Mouse (Mus musculus): Measurements from ENCODE around the gene Cnp. TPM values are rescaled to one million over a fixed set of nuclear protein-coding genes. Genes with fewer than 3 reads are reported as not detected.
"Not testable (repeated sequence)": the region's sequence is repeated elsewhere in the genome, so short reads cannot be mapped to it uniquely, and the experiment has no call there.

Gene Cnp
- polyA plus RNA-seq, 1 experiment from 2014 or later = 19.7 TPM

DNA sequence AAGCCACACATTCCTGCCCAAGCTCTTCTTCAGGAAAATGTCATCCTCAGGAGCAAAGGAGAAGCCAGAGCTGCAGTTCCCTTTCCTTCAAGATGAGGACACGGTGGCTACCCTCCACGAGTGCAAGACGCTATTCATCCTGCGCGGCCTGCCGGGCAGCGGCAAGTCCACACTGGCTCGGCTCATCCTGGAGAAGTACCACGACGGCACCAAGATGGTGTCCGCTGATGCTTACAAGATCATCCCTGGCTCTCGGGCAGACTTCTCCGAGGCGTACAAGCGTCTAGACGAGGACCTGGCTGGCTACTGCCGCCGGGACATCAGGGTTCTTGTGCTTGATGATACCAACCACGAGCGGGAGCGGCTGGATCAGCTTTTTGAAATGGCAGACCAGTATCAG is 1.6 kb downstream of the Cnp start:
- H3K9ac ChIP-seq (replicated peaks) = no peak overlapping the region
- no peak overlapping the region for H3K4me3 ChIP-seq
- no peak for ATAC-seq (ENCODE audit: low FRiP score, low read depth)
- H3K4me2 ChIP-seq (replicated peaks) = no peak overlapping the region
- H3K9me3 ChIP-seq = no peaks in the 10 kb centered on the region
- no peak overlapping the region for H3K27ac ChIP-seq (replicated peaks)
- H3K27me3 ChIP-seq = peaks cover 23% of the 10 kb centered on the region
- 74% methylated on average over 21 of the region's 21 CpGs for WGBS
- peaks cover 15% of the 10 kb centered on the region for H3K4me1 ChIP-seq
- H3K36me3 ChIP-seq = peaks cover 26% of the 10 kb centered on the region

DNA sequence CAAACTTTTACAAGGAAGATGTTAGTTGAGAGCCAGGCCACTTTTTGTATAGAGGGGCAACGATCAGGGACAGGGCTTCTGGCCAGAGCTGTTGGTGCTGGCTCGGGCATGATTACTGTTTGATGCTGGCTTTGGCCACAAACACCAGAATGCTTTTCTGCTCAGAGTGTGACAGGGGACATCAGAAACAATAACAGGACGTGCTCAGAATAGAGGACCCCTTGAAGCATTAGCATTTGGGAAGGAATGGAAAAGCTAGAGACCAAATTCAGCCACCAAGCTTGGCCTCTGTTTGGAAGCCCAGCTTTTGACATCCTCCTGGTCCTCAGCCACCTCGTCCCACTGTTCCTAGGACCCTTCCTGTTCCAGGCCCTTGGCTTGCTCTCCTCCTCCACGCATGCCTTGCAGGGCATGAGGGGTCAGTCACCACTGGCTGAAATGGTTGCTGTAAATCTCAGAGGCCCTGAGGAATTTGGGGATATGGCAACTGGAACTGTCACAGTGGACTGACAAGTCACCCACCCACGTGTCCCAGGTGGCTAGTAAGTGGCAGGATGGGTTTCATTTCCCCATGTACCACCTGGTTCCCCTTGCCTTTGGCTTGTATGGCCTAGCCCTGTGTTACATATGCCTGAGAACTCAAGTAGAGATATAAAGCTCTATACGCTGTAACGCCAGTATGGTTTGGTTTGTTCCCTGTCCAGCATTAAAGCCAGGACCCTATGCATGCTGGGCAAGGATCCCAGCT is 3.3 kb downstream of the Cnp start:
- Histone ChIP-seq H3K4me1 (peaks cover 13% of the 10 kb centered on the region), H3K27ac (replicated peaks) (peak overlapping the region; percentile 2; the same call in 1 of the 2 replicates), H3K4me2 (replicated peaks) (no peak overlapping the region), H3K9ac (replicated peaks) (no peak overlapping the region), H3K4me3 (no peak overlapping the region), H3K9me3 (no peaks in the 10 kb centered on the region), H3K27me3 (peaks cover 7% of the 10 kb centered on the region; the same call in 1 of the 2 replicates), H3K36me3 (peaks cover 44% of the 10 kb centered on the region)
- no peak for ATAC-seq (ENCODE audit: low FRiP score, low read depth)
- WGBS = 86% methylated on average over 8 of the region's 8 CpGs

DNA sequence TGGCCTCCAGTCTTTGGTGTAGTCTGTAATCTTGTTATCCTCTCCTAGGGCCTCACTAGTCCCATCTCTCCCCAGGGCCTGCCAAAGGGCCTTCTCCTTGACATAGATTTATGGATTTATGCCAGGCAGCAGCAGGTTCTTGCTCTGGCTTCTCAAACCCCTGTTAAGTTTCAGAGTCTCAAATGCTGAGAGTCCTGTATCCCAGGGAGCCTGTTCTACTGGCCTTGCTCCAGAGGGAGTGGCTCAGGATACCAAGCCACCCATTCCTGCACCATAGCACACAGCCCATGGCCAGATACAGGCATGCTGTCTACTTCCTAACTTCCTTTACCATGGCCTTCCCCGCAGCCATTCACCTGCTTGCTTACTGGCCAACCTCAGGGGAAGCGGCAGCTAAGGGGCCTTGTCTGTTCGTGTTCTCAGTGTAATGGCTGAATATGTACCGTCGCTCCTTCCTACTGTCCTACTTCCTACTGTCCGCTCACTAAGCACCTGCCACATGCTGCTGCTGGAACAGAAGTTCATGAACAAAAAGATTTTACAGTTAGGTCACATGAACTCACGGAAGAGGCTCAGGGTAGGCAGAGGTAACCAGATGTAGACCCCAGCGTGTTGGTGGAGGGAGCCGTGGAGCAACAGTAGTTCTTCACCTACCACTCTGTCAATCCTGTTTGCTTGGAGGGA is 4.6 kb downstream of the Cnp start:
- Histone ChIP-seq H3K4me2 (replicated peaks) (no peak overlapping the region), H3K4me1 (peaks cover 13% of the 10 kb centered on the region), H3K9me3 (no peaks in the 10 kb centered on the region), H3K27ac (replicated peaks) (0 out of 2 replicates have a peak overlapping the region, but pooled peaks have one; percentile 10), H3K4me3 (no peak overlapping the region), H3K36me3 (peaks cover 56% of the 10 kb centered on the region), H3K27me3 (peaks cover 7% of the 10 kb centered on the region; the same call in 1 of the 2 replicates), H3K9ac (replicated peaks) (no peak overlapping the region)
- WGBS = 98% methylated on average over 9 of the region's 9 CpGs
- ATAC-seq (ENCODE audit: low FRiP score, low read depth) = no peak

DNA sequence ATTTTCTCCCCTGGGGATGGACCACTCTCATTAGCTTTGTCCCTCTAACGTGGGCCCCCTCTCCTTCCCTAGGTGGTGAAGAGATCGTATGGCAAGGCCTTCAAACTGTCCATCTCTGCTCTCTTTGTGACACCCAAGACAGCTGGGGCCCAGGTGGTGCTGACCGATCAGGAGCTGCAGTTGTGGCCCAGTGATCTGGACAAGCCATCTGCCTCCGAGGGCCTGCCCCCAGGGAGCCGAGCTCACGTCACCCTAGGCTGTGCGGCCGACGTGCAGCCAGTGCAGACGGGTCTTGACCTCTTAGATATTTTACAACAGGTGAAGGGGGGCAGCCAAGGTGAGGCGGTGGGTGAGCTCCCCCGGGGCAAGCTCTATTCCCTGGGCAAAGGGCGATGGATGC is 5.6 kb downstream of the Cnp start:
- Histone ChIP-seq H3K4me3 (no peak overlapping the region), H3K27me3 (peaks cover 5% of the 10 kb centered on the region; the same call in 1 of the 2 replicates), H3K9ac (replicated peaks) (no peak overlapping the region), H3K27ac (replicated peaks) (no peak overlapping the region), H3K9me3 (no peaks in the 10 kb centered on the region), H3K4me1 (peaks cover 7% of the 10 kb centered on the region), H3K36me3 (peaks cover 66% of the 10 kb centered on the region), H3K4me2 (replicated peaks) (no peak overlapping the region)
- 91% methylated on average over 13 of the region's 13 CpGs for WGBS
- ATAC-seq (ENCODE audit: low FRiP score, low read depth) = no peak

DNA sequence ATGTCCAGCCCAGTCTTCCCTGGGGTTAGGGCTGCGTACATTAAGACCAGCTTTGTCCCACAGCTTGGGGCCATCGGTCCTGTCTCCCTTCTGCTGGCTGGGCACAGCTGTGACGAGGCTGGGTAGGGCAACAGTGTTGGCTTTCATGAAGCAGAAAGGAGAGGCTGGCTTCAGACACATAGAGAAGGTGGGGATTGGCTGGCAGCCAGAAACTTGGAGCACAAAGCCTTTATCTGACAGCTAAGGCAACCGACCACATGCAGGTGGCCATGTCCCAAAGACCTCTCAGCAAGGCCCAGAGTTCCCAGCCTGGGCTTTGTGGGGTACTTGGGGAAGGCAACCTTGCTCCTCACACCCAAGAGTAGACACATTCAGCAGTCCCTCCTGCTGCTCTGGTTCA is 7.1 kb downstream of the Cnp start:
- 86% methylated on average over 4 of the region's 4 CpGs for WGBS
- ATAC-seq (ENCODE audit: low FRiP score, low read depth) = no peak
- H3K36me3 ChIP-seq = peaks cover 81% of the 10 kb centered on the region

DNA sequence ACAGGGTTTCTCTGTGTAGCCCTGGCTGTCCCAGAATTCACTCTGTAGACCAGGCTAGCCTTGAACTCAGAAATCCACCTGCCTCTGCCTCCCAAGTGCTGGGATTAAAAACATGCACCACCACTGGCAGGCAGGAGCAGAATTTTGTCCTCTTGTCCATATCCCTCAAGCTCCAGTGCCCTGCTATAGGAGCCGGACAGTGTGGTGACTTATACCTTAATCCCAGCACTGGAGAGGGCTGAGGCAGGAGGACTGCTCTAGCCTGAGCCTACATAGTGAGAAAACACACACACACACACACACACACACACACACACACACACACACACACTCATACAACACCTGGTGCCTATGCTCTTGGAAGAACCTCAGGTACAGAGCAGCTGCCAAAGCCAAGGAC is 7.7 kb downstream of the Cnp start:
- H3K4me2 ChIP-seq (replicated peaks); H3K4me3 ChIP-seq; H3K27ac ChIP-seq (replicated peaks); H3K27me3 ChIP-seq; H3K9ac ChIP-seq (replicated peaks); H3K4me1 ChIP-seq; H3K9me3 ChIP-seq; ATAC-seq (ENCODE audit: low FRiP score, low read depth): not testable (repeated sequence)
- WGBS = 95% methylated on average over 1 of the region's 1 CpGs
- peaks cover 88% of the 10 kb centered on the region for H3K36me3 ChIP-seq

More for the DNA sequence above, 7.1 kb downstream of the Cnp start:
- no peaks in the 10 kb centered on the region for H3K9me3 ChIP-seq
- H3K4me3 ChIP-seq = no peak overlapping the region
- H3K9ac ChIP-seq (replicated peaks) = no peak overlapping the region
- H3K4me1 ChIP-seq = no peaks in the 10 kb centered on the region; the same call in 1 of the 2 replicates
- no peak overlapping the region for H3K27ac ChIP-seq (replicated peaks)
- no peak overlapping the region for H3K4me2 ChIP-seq (replicated peaks)
- H3K27me3 ChIP-seq = no peaks in the 10 kb centered on the region

DNA sequence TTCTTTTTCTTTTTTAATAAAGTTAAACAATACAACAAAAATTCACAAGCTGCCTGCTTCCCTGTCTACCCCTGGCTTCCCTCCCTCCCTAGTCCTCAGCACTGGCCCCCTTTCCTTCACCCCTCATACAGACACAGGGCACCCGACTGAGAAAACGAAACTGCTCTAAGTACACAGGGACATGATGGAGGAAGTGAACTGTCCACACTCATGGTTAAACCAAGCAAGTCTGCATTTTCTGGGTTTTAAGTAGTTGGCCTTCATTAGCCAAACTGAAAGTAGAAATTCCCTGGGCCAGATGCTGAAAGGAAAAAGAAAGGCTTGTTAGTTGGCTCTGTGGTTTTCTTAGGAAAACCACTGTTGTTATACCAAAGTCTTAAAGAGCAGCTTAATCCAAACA is 8.1 kb downstream of the Cnp start:
- peaks cover 92% of the 10 kb centered on the region for H3K36me3 ChIP-seq

DNA sequence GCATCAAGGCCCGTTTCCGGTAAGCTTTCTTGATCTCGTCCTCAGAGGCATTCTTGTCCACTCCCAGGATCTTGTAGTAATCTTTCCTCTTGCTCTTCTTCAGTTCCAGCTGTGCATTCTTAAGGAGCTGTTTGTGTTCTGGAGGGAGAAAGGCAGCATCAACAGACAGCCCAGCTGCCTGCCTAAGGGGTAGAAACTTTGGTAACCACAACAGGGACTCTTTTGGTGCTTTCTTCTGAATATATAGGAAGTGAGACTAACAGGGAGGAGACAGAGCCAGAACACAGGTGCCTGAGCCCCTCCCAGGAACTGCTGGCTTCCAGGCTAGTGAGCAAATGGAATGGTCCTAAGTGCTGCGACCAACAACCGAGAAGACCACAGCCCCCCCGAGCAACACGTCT is 9.9 kb downstream of the Cnp start:
- Histone ChIP-seq H3K4me3 (no peak overlapping the region), H3K4me2 (replicated peaks) (no peak overlapping the region), H3K36me3 (peaks cover 97% of the 10 kb centered on the region), H3K9me3 (no peaks in the 10 kb centered on the region), H3K9ac (replicated peaks) (no peak overlapping the region), H3K27me3 (no peaks in the 10 kb centered on the region), H3K27ac (replicated peaks) (no peak overlapping the region), H3K4me1 (no peaks in the 10 kb centered on the region)
- no peak for ATAC-seq (ENCODE audit: low FRiP score, low read depth)
- WGBS = 96% methylated on average over 7 of the region's 7 CpGs

More for the DNA sequence above, 8.1 kb downstream of the Cnp start:
- no peaks in the 10 kb centered on the region for H3K4me1 ChIP-seq
- 97% methylated on average over 2 of the region's 2 CpGs for WGBS
- no peak for ATAC-seq (ENCODE audit: low FRiP score, low read depth)
- H3K9ac ChIP-seq (replicated peaks) = no peak overlapping the region
- no peak overlapping the region for H3K4me2 ChIP-seq (replicated peaks)
- H3K9me3 ChIP-seq = no peaks in the 10 kb centered on the region
- H3K27me3 ChIP-seq = no peaks in the 10 kb centered on the region
- no peak overlapping the region for H3K27ac ChIP-seq (replicated peaks)
- H3K4me3 ChIP-seq = no peak overlapping the region

DNA sequence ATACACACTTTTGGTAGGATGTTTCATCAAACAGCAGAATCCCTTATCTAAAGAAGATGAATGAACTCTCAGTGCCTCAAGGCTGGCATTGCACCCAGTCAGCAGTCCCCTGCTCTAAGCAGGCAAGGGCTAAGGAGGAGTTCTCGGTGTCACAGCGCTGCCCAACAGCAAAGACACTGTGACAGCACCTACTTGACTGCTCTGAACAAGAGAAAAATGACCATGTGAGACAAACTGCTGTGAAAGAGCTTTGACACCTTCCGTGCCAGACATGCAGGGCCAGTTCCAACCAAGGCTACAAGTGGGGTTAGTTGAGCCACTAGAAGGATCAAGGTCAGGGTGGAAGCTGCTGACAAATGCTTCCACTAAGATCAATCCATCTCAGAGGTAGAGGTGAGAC is 10.4 kb downstream of the Cnp start:
- Histone ChIP-seq H3K4me3 (no peak overlapping the region), H3K4me1 (no peaks in the 10 kb centered on the region), H3K27me3 (no peaks in the 10 kb centered on the region), H3K4me2 (replicated peaks) (no peak overlapping the region), H3K36me3 (peaks cover 97% of the 10 kb centered on the region), H3K27ac (replicated peaks) (no peak overlapping the region), H3K9me3 (no peaks in the 10 kb centered on the region), H3K9ac (replicated peaks) (no peak overlapping the region)
- ATAC-seq (ENCODE audit: low FRiP score, low read depth) = no peak
- WGBS = 97% methylated on average over 3 of the region's 3 CpGs

DNA sequence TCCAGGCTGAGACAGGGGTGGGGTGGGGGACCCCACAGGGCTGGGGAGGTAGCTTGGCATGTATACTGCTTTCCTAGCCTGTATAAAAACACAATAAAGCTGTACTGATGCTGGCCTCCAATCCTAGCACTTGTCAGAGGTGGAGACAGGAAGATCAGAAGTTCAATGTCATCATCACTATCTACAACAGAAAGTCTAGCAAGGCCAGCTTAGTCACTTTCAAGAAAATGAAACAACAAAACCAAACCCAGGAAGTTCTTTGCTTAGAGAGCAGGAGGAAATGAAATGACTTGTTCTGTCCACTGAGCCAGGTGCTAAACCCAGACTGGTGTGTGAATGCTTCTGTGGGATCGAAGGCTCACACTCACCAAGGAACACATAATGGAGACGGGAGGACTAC is 13.8 kb downstream of the Cnp start:
- H3K36me3 ChIP-seq = peaks cover 97% of the 10 kb centered on the region

DNA sequence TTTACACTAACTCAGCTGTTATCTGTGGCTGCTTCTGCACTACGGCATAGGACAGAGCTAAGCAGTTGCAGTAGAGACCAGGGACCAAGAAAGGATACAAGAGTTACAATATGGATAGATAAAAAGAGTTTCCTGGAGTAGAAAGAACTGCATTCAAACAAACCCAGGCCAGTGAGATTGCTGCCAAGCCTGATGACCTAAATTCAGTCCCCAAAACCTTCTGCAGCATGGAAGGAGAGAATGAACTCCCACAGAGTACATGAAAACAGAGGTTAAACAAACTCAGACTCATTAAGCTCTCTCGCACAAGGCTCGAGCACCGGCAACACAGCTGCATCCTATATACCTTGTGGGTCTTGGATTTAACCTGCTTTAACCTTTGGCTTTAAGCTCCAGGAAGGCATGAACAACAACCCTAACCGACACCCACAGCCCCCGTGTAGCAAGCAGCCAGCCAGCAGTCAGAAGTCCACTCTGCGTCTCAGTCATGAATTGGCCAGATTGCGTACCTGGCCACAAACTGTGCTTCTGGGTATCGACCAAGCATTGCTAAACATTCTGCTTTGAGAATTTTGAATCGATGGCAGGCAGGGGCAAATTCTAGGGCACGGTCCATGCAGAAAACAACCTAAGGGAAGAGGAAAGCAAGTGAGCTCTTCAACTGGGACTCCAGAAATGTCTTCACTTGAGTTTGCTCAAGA is 17.8 kb downstream of the Cnp start:
- H3K4me3 ChIP-seq = no peak overlapping the region
- H3K9ac ChIP-seq (replicated peaks) = no peak overlapping the region
- no peak for ATAC-seq (ENCODE audit: low FRiP score, low read depth)
- H3K4me1 ChIP-seq = no peaks in the 10 kb centered on the region
- H3K27ac ChIP-seq (replicated peaks) = no peak overlapping the region
- no peak overlapping the region for H3K4me2 ChIP-seq (replicated peaks)
- no peaks in the 10 kb centered on the region for H3K9me3 ChIP-seq
- H3K36me3 ChIP-seq = peaks cover 96% of the 10 kb centered on the region
- 93% methylated on average over 11 of the region's 11 CpGs for WGBS
- H3K27me3 ChIP-seq = no peaks in the 10 kb centered on the region

More for the DNA sequence above, 13.8 kb downstream of the Cnp start:
- Histone ChIP-seq H3K27ac (replicated peaks) (no peak overlapping the region), H3K4me3 (no peak overlapping the region), H3K9ac (replicated peaks) (no peak overlapping the region), H3K4me2 (replicated peaks) (no peak overlapping the region), H3K4me1 (no peaks in the 10 kb centered on the region), H3K9me3 (no peaks in the 10 kb centered on the region), H3K27me3 (no peaks in the 10 kb centered on the region)
- no peak for ATAC-seq (ENCODE audit: low FRiP score, low read depth)
- WGBS = 100% methylated on average over 2 of the region's 2 CpGs

DNA sequence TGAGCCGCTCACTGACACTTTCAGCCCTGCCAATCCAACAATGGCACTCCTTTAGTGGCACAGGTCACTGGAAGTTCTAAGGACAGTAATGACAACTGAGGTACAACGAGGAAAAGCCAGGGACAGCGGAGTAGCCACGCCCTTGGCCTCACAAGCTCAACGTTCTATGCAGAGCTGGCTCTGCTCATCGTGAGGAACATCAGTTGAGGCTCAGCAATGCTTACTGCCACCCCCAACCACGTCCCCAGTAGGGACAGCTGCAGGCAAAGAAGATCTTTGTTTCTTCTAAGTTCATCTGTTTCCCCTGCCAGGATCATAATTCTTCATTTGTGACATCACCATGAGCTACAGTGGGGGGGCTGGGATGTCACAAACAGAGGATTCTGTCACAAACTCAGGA is 19.9 kb downstream of the Cnp start:
- 96% methylated on average over 7 of the region's 7 CpGs for WGBS
- no peak for ATAC-seq (ENCODE audit: low FRiP score, low read depth)

More for the DNA sequence above, 19.9 kb downstream of the Cnp start:
- no peak overlapping the region for H3K27ac ChIP-seq (replicated peaks)
- no peaks in the 10 kb centered on the region for H3K4me1 ChIP-seq
- H3K4me3 ChIP-seq = no peak overlapping the region
- H3K27me3 ChIP-seq = no peaks in the 10 kb centered on the region
- H3K36me3 ChIP-seq = peaks cover 97% of the 10 kb centered on the region
- H3K9ac ChIP-seq (replicated peaks) = no peak overlapping the region
- H3K9me3 ChIP-seq = no peaks in the 10 kb centered on the region
- H3K4me2 ChIP-seq (replicated peaks) = no peak overlapping the region

Data from midbrain, embryonic 12.5 days (tissue).